Comparison of ENCODE assay signal across 11 mouse cellular contexts in the genomic region with DNA sequence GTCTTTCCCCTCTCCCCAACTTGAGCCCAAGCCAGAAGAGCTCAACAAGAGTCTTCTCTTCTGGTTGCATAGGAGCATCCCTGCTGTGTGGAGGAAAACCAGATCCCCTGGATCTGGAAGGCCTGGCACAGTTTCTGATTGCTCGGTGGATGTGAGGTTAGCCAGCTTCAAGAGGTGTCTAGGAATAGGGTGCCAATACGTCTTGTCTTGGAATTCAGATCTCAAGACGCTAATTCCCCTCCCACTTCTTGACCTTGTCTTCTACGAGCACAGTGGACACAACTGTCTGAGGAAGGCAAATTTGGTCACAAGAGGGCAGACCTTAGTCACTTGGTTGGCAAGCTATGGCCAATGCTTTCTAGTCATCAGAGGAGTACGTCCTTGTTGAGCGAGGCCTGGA. TPM values are rescaled to one million over a fixed set of nuclear protein-coding genes. Genes with fewer than 3 reads are reported as not detected.
DNase-seq lines count a peak whose midpoint lies in the region; ATAC-seq and TF ChIP-seq lines count a peak whose summit lies in the region.
"Had no signal": no experiment of that assay in that cellular context is flagged by ENCODE, and none has a peak within 500 bp of the region (broad histone marks: within the 10 kb centered on the region; RNA-seq: fewer than 3 reads in every experiment).

No protein-coding gene starts in this region.

- H3K4me2 ChIP-seq in intestine, postnatal 0 days (replicated peaks; ENCODE audit: low read depth), result peak overlapping the region; percentile 24; the same call in 1 of the 2 replicates
- peak overlapping the region; percentile 38 for H3K4me2 ChIP-seq in stomach, embryonic 16.5 days (ENCODE audit: low read depth, low read length)

- no peak for ATAC-seq in megakaryocyte, adult 5-6 weeks (ENCODE audit: poor library complexity, severe bottlenecking)
- ATAC-seq in intestine, postnatal 0 days, result no peak
- no peak for ATAC-seq in stomach, embryonic 16.5 days (ENCODE audit: insufficient read depth, low FRiP score)

- H3K27me3 ChIP-seq in megakaryocyte, embryonic 14.5 days (replicated peaks), result peaks cover 75% of the 10 kb centered on the region
- 0 out of 2 replicates have a peak, but pooled peaks cover 3% of the 10 kb centered on the region for H3K27me3 ChIP-seq in intestine, postnatal 0 days (replicated peaks; ENCODE audit: control insufficient read depth, insufficient read depth, low read length)
- no peaks in the 10 kb centered on the region for H3K27me3 ChIP-seq in stomach, embryonic 16.5 days (ENCODE audit: control insufficient read depth, insufficient read depth, low read length)

- 54% methylated on average over 6 of the region's 6 CpGs for WGBS in intestine, postnatal 0 days
- WGBS in stomach, embryonic 16.5 days, result 54% methylated on average over 6 of the region's 6 CpGs

- H3K9me3 ChIP-seq in megakaryocyte, embryonic 14.5 days, result no peaks in the 10 kb centered on the region
- no peaks in the 10 kb centered on the region for H3K9me3 ChIP-seq in intestine, postnatal 0 days (ENCODE audit: control insufficient read depth)
- no peaks in the 10 kb centered on the region for H3K9me3 ChIP-seq in stomach, embryonic 16.5 days (replicated peaks; ENCODE audit: control insufficient read depth, low read length)

- no peaks in the 10 kb centered on the region for H3K36me3 ChIP-seq in megakaryocyte, embryonic 14.5 days (replicated peaks; ENCODE audit: low read length)
- H3K36me3 ChIP-seq in intestine, postnatal 0 days (ENCODE audit: control insufficient read depth, insufficient read depth), result 0 out of 2 replicates have a peak, but pooled peaks cover 1% of the 10 kb centered on the region
- no peaks in the 10 kb centered on the region for H3K36me3 ChIP-seq in stomach, embryonic 16.5 days (ENCODE audit: control insufficient read depth, insufficient read depth, low read length)

- peak overlapping the region; percentile 90 for H3K27ac ChIP-seq in gastrocnemius, adult 2 months
- no peak overlapping the region; the same call in 1 of the 2 replicates for H3K27ac ChIP-seq in intestine, postnatal 0 days (ENCODE audit: low read depth, low read length)
- no peak overlapping the region for H3K27ac ChIP-seq in stomach, embryonic 16.5 days (ENCODE audit: low read length)

- peak overlapping the region; percentile 81 for H3K4me3 ChIP-seq in gastrocnemius, adult 2 months
- peak overlapping the region; percentile 31 for H3K4me3 ChIP-seq in megakaryocyte, embryonic 14.5 days (replicated peaks)
- H3K4me3 ChIP-seq in intestine, postnatal 0 days (ENCODE audit: low read depth, low read length), result no peak overlapping the region
- peak overlapping the region; percentile 6 for H3K4me3 ChIP-seq in stomach, embryonic 16.5 days (replicated peaks; ENCODE audit: low read length)

- peaks cover 45% of the 10 kb centered on the region for H3K4me1 ChIP-seq in megakaryocyte, embryonic 14.5 days
- H3K4me1 ChIP-seq in intestine, postnatal 0 days (replicated peaks; ENCODE audit: control insufficient read depth, insufficient read depth, low read length), result 0 out of 2 replicates have a peak, but pooled peaks cover 14% of the 10 kb centered on the region
- H3K4me1 ChIP-seq in stomach, embryonic 16.5 days (ENCODE audit: control insufficient read depth, insufficient read depth, low read length), result peaks cover 43% of the 10 kb centered on the region

- peak; percentile 8; the same call in 1 of the 2 replicates for TF ChIP-seq CTCF in gastrocnemius, adult 2 months (IDR thresholded peaks at IDR 0.05)
- TF ChIP-seq CTCF in intestine, postnatal 0 days (IDR thresholded peaks at IDR 0.05; ENCODE audit: low read depth), result peak; percentile 51

- intact Hi-C loops in gastrocnemius, adult 2 months (cut with DNase I), result no loop called here

- H3K9ac ChIP-seq in intestine, postnatal 0 days (ENCODE audit: low read depth, low read length), result no peak overlapping the region
- H3K9ac ChIP-seq in stomach, embryonic 16.5 days (ENCODE audit: low read length), result no peak overlapping the region

- no peak for DNase-seq in gastrocnemius, adult 2 months
- DNase-seq in gastrocnemius, adult 18-20 months (ENCODE audit: low spot score), result no peak
- DNase-seq in cerebellum, adult 9-11 months, result no peak
- no peak for DNase-seq in urinary bladder, postnatal 36 days (ENCODE audit: low spot score in 2 of 2)
- DNase-seq: left cerebral cortex, postnatal 4 days; thymus, postnatal 25 days had no signal

RNA-seq across cellular contexts. Expression of a gene that starts 2.6 kb away (rescaled TPM):
- 10 to 100 TPM; 30.4 to 36.8 TPM for total RNA-seq in gastrocnemius, adult 2 months (2021)
- total RNA-seq in gastrocnemius, adult 18-20 months (2021), result 10 to 100 TPM; 30.0 to 48.5 TPM
- 28.0 and 111 TPM in 2 replicates for polyA plus RNA-seq in megakaryocyte, embryonic 14.5 days (2012; ENCODE audit: insufficient read depth, low replicate concordance)
- 16.0 and 17.3 TPM in 2 replicates for total RNA-seq in megakaryocyte, adult 5-6 weeks (2015)
- total RNA-seq in megakaryocyte, adult 5-6 weeks (2017), result 31.3 and 33.3 TPM in 2 replicates
- polyA plus RNA-seq in intestine, postnatal 0 days (2015; fragmentation: Nextera tagmentation; extraction: Ambion mirVana), result 174 and 176 TPM in 2 replicates
- 411 and 440 TPM in 2 replicates for polyA plus RNA-seq in stomach, embryonic 16.5 days (2015; fragmentation: Nextera tagmentation; extraction: Ambion mirVana)

RNA-seq across cellular contexts. Expression of a gene that starts 19.6 kb away (rescaled TPM):
- total RNA-seq in gastrocnemius, adult 2 months (2021), result under 1 TPM; 0.11 to 0.18 TPM
- total RNA-seq in gastrocnemius, adult 18-20 months (2021), result under 1 TPM; 0.09 to 0.21 TPM
- polyA plus RNA-seq in megakaryocyte, embryonic 14.5 days (2012; ENCODE audit: insufficient read depth, low replicate concordance), result 6.9 and 12.1 TPM in 2 replicates
- 299 and 310 TPM in 2 replicates for total RNA-seq in megakaryocyte, adult 5-6 weeks (2015)
- total RNA-seq in megakaryocyte, adult 5-6 weeks (2017), result 694 and 703 TPM in 2 replicates
- polyA plus RNA-seq in intestine, postnatal 0 days (2015; fragmentation: Nextera tagmentation; extraction: Ambion mirVana), result 40.9 and 41.8 TPM in 2 replicates
- polyA plus RNA-seq in stomach, embryonic 16.5 days (2015; fragmentation: Nextera tagmentation; extraction: Ambion mirVana), result 186 and 188 TPM in 2 replicates

RNA-seq across cellular contexts. Expression of a gene that starts 45.5 kb away (rescaled TPM):
- under 1 TPM in 1 of 2 experiments, not detected in 1; 0.22 TPM for total RNA-seq in gastrocnemius, adult 2 months (2021)
- under 1 TPM in 1 of 2 experiments, not detected in 1; 0.07 TPM for total RNA-seq in gastrocnemius, adult 18-20 months (2021)
- polyA plus RNA-seq in megakaryocyte, embryonic 14.5 days (2012; ENCODE audit: insufficient read depth, low replicate concordance), result 0.93 TPM in 1 of 2 replicates, not detected in the other
- 7.4 and 8.6 TPM in 2 replicates for total RNA-seq in megakaryocyte, adult 5-6 weeks (2015)
- 4.1 and 4.6 TPM in 2 replicates for total RNA-seq in megakaryocyte, adult 5-6 weeks (2017)
- 0.39 and 0.53 TPM in 2 replicates for polyA plus RNA-seq in intestine, postnatal 0 days (2015; fragmentation: Nextera tagmentation; extraction: Ambion mirVana)
- 1.8 and 2.4 TPM in 2 replicates for polyA plus RNA-seq in stomach, embryonic 16.5 days (2015; fragmentation: Nextera tagmentation; extraction: Ambion mirVana)
- total RNA-seq: hematopoietic stem cell, adult 5-6 weeks; left cerebral cortex, postnatal 4 days had no signal

Comparison
In these comparisons a context has a peak if more than half of its experiments do, and no peak if none do; other contexts are left out.
1. RNA of a gene that starts 19.6 kb away (total RNA-seq): 299 to 703 TPM in megakaryocyte, adult 5-6 weeks; 0.09 to 0.21 TPM in gastrocnemius, adult 18-20 months and 0.11 to 0.18 TPM in gastrocnemius, adult 2 months; every median in the first group is over 100 times any median in the second.
2. RNA of a gene that starts 45.5 kb away (total RNA-seq): 4.1 to 8.6 TPM in megakaryocyte, adult 5-6 weeks; 0.22 TPM in gastrocnemius, adult 2 months and 0.07 TPM in gastrocnemius, adult 18-20 months; every median in the first group is over 4 times any median in the second.